13 mouse cellular contexts compared by ENCODE assay signal in the genomic region with DNA sequence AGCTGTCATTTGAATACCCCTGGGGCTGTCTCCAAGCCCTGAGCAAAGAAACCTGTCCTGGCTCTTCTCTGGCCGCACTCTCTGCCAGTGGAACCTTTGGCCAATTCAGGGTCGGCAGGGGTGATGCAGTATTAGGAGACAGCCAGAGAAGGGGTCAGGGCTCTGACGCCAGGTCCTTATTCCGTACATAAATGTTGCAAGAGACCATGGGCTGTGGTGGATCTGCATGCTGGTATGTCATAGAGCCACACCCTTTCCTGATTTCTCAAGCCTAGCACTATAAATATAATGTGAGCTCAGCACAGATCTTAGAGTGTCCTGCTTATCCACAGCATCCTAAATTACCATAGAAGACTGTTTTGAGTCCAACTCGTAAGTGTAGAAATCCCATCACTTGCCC.
DNase-seq lines count a peak whose midpoint lies in the region; ATAC-seq and TF ChIP-seq lines count a peak whose summit lies in the region.
"Had no signal": no experiment of that assay in that cellular context is flagged by ENCODE, and none has a peak within 500 bp of the region (broad histone marks: within the 10 kb centered on the region; RNA-seq: fewer than 3 reads in every experiment).

No protein-coding gene starts in this region.

- H3K4me2 ChIP-seq in kidney, postnatal 0 days (ENCODE audit: low read length): no peak overlapping the region

- peak; percentile 68 for DNase-seq in gastrocnemius, adult 2 months
- DNase-seq in gastrocnemius, postnatal 4 days (ENCODE audit: low spot score in 2 of 2): no peak
- no peak for DNase-seq in kidney, postnatal 0 days (ENCODE audit: low spot score)
- no peak for DNase-seq in kidney, adult 8-10 months
- peak; percentile 7 to 35 for DNase-seq in natural killer cell, adult 2 months (ENCODE audit: low spot score in 2 of 2)
- no peak for DNase-seq in right cerebral cortex, postnatal 10 days (ENCODE audit: low spot score in 2 of 2)
- DNase-seq in layer of hippocampus, adult 18-20 months (ENCODE audit: low spot score in 2 of 2): no peak
- DNase-seq: adrenal gland, postnatal 14 days; cerebellum, postnatal 10 days; gastrocnemius, postnatal 14 days; thymus, postnatal 4 days had no signal

- no peak for TF ChIP-seq CTCF in gastrocnemius, adult 2 months (IDR thresholded peaks at IDR 0.05)
- TF ChIP-seq CTCF in kidney, postnatal 0 days (IDR thresholded peaks at IDR 0.05; ENCODE audit: low read depth): no peak

- H3K27ac ChIP-seq in gastrocnemius, adult 2 months: peak overlapping the region; percentile 83
- H3K27ac ChIP-seq in kidney, postnatal 0 days: peak overlapping the region; percentile 32; the same call in 1 of the 2 replicates

- 66% methylated on average over 5 of the region's 5 CpGs for WGBS in kidney, postnatal 0 days

- H3K4me1 ChIP-seq in kidney, postnatal 0 days (replicated peaks; ENCODE audit: insufficient read depth, low read length): peaks cover 11% of the 10 kb centered on the region; the same call in 1 of the 2 replicates

- intact Hi-C loops in gastrocnemius, adult 2 months (cut with DNase I): loop anchor here (5.0 kb wide), 1 partner anchor 88 kb away; no protein-coding TSS in a partner anchor

- H3K36me3 ChIP-seq in kidney, postnatal 0 days (ENCODE audit: insufficient read depth, low read length): no peaks in the 10 kb centered on the region

- no peak for ATAC-seq in kidney, postnatal 0 days (replicated peaks; ENCODE audit: low FRiP score, low read depth)
- peak; percentile 35 to 59; a peak in 2 of 4 replicates for ATAC-seq in hematopoietic stem cell, adult 5-6 weeks (replicated peaks in 1 of 2; ENCODE audit: insufficient read depth in 1 of 2, low FRiP score in 2 of 2, low TSS enrichment in 1 of 2, low read depth in 1 of 2, poor library complexity in 2 of 2, severe bottlenecking in 2 of 2)
- ATAC-seq: Patski had no signal

- no peak overlapping the region for H3K9ac ChIP-seq in kidney, postnatal 0 days (ENCODE audit: low read depth, low read length)

- no peak overlapping the region for H3K4me3 ChIP-seq in gastrocnemius, adult 2 months
- no peak overlapping the region for H3K4me3 ChIP-seq in kidney, postnatal 0 days (replicated peaks; ENCODE audit: low read depth, low read length)

- no peaks in the 10 kb centered on the region for H3K9me3 ChIP-seq in kidney, postnatal 0 days (replicated peaks; ENCODE audit: low read length)

- no peaks in the 10 kb centered on the region for H3K27me3 ChIP-seq in kidney, postnatal 0 days (ENCODE audit: insufficient read depth, low read length)

Comparison
In these comparisons a context has a peak if more than half of its experiments do, and no peak if none do; other contexts are left out.
1. DNase-seq: peak in gastrocnemius, adult 2 months (single experiment) and natural killer cell, adult 2 months (2 of 2); none in gastrocnemius, postnatal 4 days (0 of 2), kidney, postnatal 0 days (single experiment), kidney, adult 8-10 months (0 of 2), right cerebral cortex, postnatal 10 days (0 of 2) and layer of hippocampus, adult 18-20 months (0 of 2).